Mouse (Mus musculus) brain, embryonic 14.5 days (tissue): ENCODE data around the gene Mff.

Experiments
- CTCF ChIP-seq: fragments of 200-500 bp; IDR thresholded peaks from 2 replicates; pipeline ENCODE4 v1.5.1; 2012; ENCODE audit warnings: inconsistent platforms, mild to moderate bottlenecking, moderate library complexity, borderline replicate concordance; ENCODE audit not compliant: insufficient read depth, insufficient read length; ENCODE audit errors: extremely low read depth
- POLR2A ChIP-seq: fragments of 200-500 bp; IDR thresholded peaks from 2 replicates; pipeline ENCODE4 v1.6.1; 2012; ENCODE audit warnings: mild to moderate bottlenecking, inconsistent platforms, borderline replicate concordance; ENCODE audit not compliant: poor library complexity, insufficient read depth, insufficient read length, severe bottlenecking; ENCODE audit errors: extremely low read depth

DNA sequence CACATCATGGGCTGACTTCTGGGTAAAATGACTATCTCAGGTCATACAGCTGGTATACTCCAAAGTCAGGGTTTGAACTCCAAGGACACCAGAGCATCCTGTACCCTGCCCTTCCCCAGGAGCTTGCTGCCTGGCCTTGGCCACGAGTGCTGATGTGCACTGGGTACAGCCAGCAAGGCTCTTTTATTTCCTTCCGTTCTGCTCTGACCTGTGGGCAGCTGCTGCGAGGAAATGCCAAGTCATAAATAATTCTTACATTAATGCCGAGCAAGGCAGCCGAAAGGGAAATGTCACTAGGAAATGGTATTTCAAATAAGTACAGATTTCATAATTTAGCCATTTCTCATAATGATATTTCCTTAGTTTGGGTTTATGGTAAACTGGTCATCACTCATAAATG, 73.6 kb downstream of the Mff start:
- no peak for TF ChIP-seq CTCF
- no peak for TF ChIP-seq POLR2A
